Mouse (Mus musculus): Measurements from ENCODE around the gene Grid1. TPM values are rescaled to one million over a fixed set of nuclear protein-coding genes. Genes with fewer than 3 reads are reported as not detected.
A peak's percentile ranks its signal among the peaks of the same experiment; 100 is the strongest.

The Grid1 gene
- total and polyA plus RNA-seq, 3 experiments = 0.04 TPM; not detected in 2

GRCm38 (mm10) chr14:34811490-34811808 is 8.5 kb upstream of the Grid1 start:
- DNase-seq = no peak
- no peak overlapping the region for H3K27ac ChIP-seq
- no peaks in the 10 kb centered on the region for H3K36me3 ChIP-seq (ENCODE audit: control insufficient read depth, insufficient read depth, low read length)
- H3K4me1 ChIP-seq (ENCODE audit: control insufficient read depth, insufficient read depth, low read length) = no peaks in the 10 kb centered on the region
- no peak overlapping the region for H3K9ac ChIP-seq (ENCODE audit: low read depth, low read length)
- 61% methylated on average over 10 of the region's 10 CpGs for WGBS
- intact Hi-C loops (cut with DNase I) = loop anchor here (2.0 to 5.0 kb wide), 3 partner anchors 299 to 1401 kb away; no protein-coding TSS in a partner anchor
- peaks cover 3% of the 10 kb centered on the region; the same call in 1 of the 2 replicates for H3K27me3 ChIP-seq (ENCODE audit: control insufficient read depth, insufficient read depth, low read length)
- TF ChIP-seq EP300 (IDR thresholded peaks at IDR 0.05; ENCODE audit: insufficient read depth, low read depth, low read length) (no peak), POLR2A (IDR thresholded peaks at IDR 0.05; ENCODE audit: insufficient read depth, low read depth, low read length) (no peak), CTCF (IDR thresholded peaks at IDR 0.05) (no peak)
- no peak overlapping the region for H3K4me3 ChIP-seq
- no peaks in the 10 kb centered on the region for H3K79me2 ChIP-seq (replicated peaks; ENCODE audit: control insufficient read depth, insufficient read depth, low read length)

- H3K79me2 ChIP-seq (replicated peaks; ENCODE audit: control insufficient read depth, insufficient read depth, low read length) = no peaks in the 10 kb centered on the region
- TF ChIP-seq EP300 (IDR thresholded peaks at IDR 0.05; ENCODE audit: insufficient read depth, low read depth, low read length) (no peak), POLR2A (IDR thresholded peaks at IDR 0.05; ENCODE audit: insufficient read depth, low read depth, low read length) (no peak), CTCF (IDR thresholded peaks at IDR 0.05) (no peak)
- 33% methylated on average over 3 of the region's 3 CpGs for WGBS
- no peak overlapping the region for H3K9ac ChIP-seq (ENCODE audit: low read depth, low read length)
- H3K4me3 ChIP-seq = no peak overlapping the region
- no peaks in the 10 kb centered on the region for H3K4me1 ChIP-seq (ENCODE audit: control insufficient read depth, insufficient read depth, low read length)
- DNase-seq = no peak
- intact Hi-C loops (cut with DNase I) = no loop called here
- H3K36me3 ChIP-seq (ENCODE audit: control insufficient read depth, insufficient read depth, low read length) = no peaks in the 10 kb centered on the region
- no peak overlapping the region for H3K27ac ChIP-seq
- peaks cover 21% of the 10 kb centered on the region for H3K27me3 ChIP-seq (ENCODE audit: control insufficient read depth, insufficient read depth, low read length)
These were observed 3.6 kb upstream of the Grid1 start for GRCm38 (mm10) chr14:34816301-34816700.

- H3K79me2 ChIP-seq (replicated peaks; ENCODE audit: control insufficient read depth, insufficient read depth, low read length) = no peaks in the 10 kb centered on the region
- H3K27me3 ChIP-seq (ENCODE audit: control insufficient read depth, insufficient read depth, low read length) = peaks cover 31% of the 10 kb centered on the region
- no peak overlapping the region for H3K9ac ChIP-seq (ENCODE audit: low read depth, low read length)
- no peaks in the 10 kb centered on the region for H3K36me3 ChIP-seq (ENCODE audit: control insufficient read depth, insufficient read depth, low read length)
- H3K4me3 ChIP-seq = no peak overlapping the region
- no peak overlapping the region for H3K27ac ChIP-seq
- WGBS = 6% methylated on average over 9 of the region's 9 CpGs
- H3K4me1 ChIP-seq (ENCODE audit: control insufficient read depth, insufficient read depth, low read length) = no peaks in the 10 kb centered on the region
- TF ChIP-seq POLR2A (IDR thresholded peaks at IDR 0.05; ENCODE audit: insufficient read depth, low read depth, low read length) (no peak), EP300 (IDR thresholded peaks at IDR 0.05; ENCODE audit: insufficient read depth, low read depth, low read length) (no peak), CTCF (IDR thresholded peaks at IDR 0.05) (no peak)
- intact Hi-C loops (cut with DNase I) = no loop called here
- peak in 1 of 2 experiments; percentile 1 for DNase-seq
These were observed 1.4 kb upstream of the Grid1 start for GRCm38 (mm10) chr14:34818387-34818980.

GRCm38 (mm10) chr14:34819121-34819918 is 588 bp upstream of the Grid1 start:
- H3K4me1 ChIP-seq (ENCODE audit: control insufficient read depth, insufficient read depth, low read length) = no peaks in the 10 kb centered on the region
- H3K79me2 ChIP-seq (replicated peaks; ENCODE audit: control insufficient read depth, insufficient read depth, low read length) = no peaks in the 10 kb centered on the region
- H3K36me3 ChIP-seq (ENCODE audit: control insufficient read depth, insufficient read depth, low read length) = no peaks in the 10 kb centered on the region
- WGBS = 2% methylated on average over 60 of the region's 85 CpGs
- no peak for TF ChIP-seq EP300 (IDR thresholded peaks at IDR 0.05; ENCODE audit: insufficient read depth, low read depth, low read length)
- intact Hi-C loops (cut with DNase I) = no loop called here
- no peak overlapping the region for H3K27ac ChIP-seq
- peaks cover 31% of the 10 kb centered on the region for H3K27me3 ChIP-seq (ENCODE audit: control insufficient read depth, insufficient read depth, low read length)
- peak in 1 of 2 experiments; percentile 5 for DNase-seq
- H3K9ac ChIP-seq (ENCODE audit: low read depth, low read length) = no peak overlapping the region
- peak overlapping the region; percentile 23; the same call in 1 of the 2 replicates for H3K4me3 ChIP-seq

DNA sequence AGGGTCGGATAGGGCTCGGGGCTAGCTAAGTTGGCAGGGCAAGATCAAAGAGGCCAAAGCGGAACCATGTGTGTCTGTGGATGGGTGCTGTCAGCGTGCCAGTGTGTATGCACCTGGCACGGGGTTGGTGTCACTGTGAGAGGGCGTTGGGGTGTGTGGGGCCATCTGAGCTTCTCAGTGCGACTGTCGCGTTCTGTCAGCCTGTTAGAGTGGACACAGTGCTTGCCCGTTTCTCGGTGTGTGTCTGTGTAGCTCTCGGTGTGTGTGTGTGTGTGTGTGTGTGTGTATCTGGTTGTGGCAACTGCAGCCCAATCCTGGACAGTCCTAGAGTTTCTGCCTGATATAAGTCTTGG is 721 bp downstream of the Grid1 start:
- no peak for DNase-seq
- no peak overlapping the region for H3K27ac ChIP-seq
- intact Hi-C loops (cut with DNase I) = no loop called here
- no peak overlapping the region for H3K4me3 ChIP-seq
- no peaks in the 10 kb centered on the region for H3K79me2 ChIP-seq (replicated peaks; ENCODE audit: control insufficient read depth, insufficient read depth, low read length)
- 1% methylated on average over 12 of the region's 12 CpGs for WGBS
- H3K36me3 ChIP-seq (ENCODE audit: control insufficient read depth, insufficient read depth, low read length) = no peaks in the 10 kb centered on the region
- no peak for TF ChIP-seq POLR2A (IDR thresholded peaks at IDR 0.05; ENCODE audit: insufficient read depth, low read depth, low read length)
- TF ChIP-seq CTCF (IDR thresholded peaks at IDR 0.05) = no peak
- no peak for TF ChIP-seq EP300 (IDR thresholded peaks at IDR 0.05; ENCODE audit: insufficient read depth, low read depth, low read length)
- H3K27me3 ChIP-seq (ENCODE audit: control insufficient read depth, insufficient read depth, low read length) = peaks cover 31% of the 10 kb centered on the region
- H3K9ac ChIP-seq (ENCODE audit: low read depth, low read length) = no peak overlapping the region
- H3K4me1 ChIP-seq (ENCODE audit: control insufficient read depth, insufficient read depth, low read length) = no peaks in the 10 kb centered on the region

DNA sequence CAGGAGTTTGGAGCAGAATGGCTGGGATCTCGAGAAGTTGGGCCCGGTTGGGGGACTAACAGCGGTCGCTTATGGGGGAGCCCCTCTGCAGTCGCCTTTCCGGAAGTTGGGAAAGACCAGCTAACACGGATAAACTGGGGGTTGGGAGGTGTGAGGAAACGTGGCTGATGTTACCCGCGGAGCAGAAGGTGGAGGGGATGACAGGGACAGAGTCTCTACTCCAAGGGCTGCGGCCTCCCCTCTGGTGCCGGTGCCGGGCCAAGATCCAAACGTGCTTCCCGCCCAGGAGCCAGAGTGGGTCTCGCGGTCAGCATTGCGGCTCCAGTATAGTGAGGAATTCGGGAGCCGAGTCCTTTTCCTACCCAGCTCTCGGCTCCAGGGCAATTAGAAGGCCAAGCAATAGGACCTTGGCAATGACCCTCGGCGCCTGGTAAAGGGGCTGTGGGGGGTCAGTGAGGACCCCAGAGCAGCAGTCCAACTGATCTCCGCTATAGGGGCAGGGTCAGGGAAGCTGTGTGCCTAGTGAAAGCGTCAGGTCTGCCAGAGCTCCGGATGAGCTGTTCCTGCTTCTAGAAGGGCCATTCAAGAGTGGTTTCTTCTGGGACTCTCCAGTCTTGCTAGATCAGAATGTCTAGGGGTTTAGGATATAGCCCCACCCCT is 1.4 kb downstream of the Grid1 start:
- TF ChIP-seq CTCF (IDR thresholded peaks at IDR 0.05) = no peak
- TF ChIP-seq POLR2A (IDR thresholded peaks at IDR 0.05; ENCODE audit: insufficient read depth, low read depth, low read length) = no peak
- DNase-seq = peak; percentile 1 to 16
- H3K27ac ChIP-seq = no peak overlapping the region
- intact Hi-C loops (cut with DNase I) = no loop called here
- H3K4me3 ChIP-seq = no peak overlapping the region
- H3K79me2 ChIP-seq (replicated peaks; ENCODE audit: control insufficient read depth, insufficient read depth, low read length) = no peaks in the 10 kb centered on the region
- no peaks in the 10 kb centered on the region for H3K36me3 ChIP-seq (ENCODE audit: control insufficient read depth, insufficient read depth, low read length)
- WGBS = 3% methylated on average over 26 of the region's 26 CpGs
- H3K9ac ChIP-seq (ENCODE audit: low read depth, low read length) = no peak overlapping the region
- peaks cover 28% of the 10 kb centered on the region for H3K27me3 ChIP-seq (ENCODE audit: control insufficient read depth, insufficient read depth, low read length)
- H3K4me1 ChIP-seq (ENCODE audit: control insufficient read depth, insufficient read depth, low read length) = no peaks in the 10 kb centered on the region
